Mouse (Mus musculus) embryonic facial prominence, embryonic 11.5 days (tissue): Measurements from ENCODE around the gene Smc6. TPM values are rescaled to one million over a fixed set of nuclear protein-coding genes. Genes with fewer than 3 reads are reported as not detected.

Experiments used
- ATAC-seq: fragments of 200-750 bp; cut with Nextera tagmentation; replicated peaks from 2 replicates; pipeline ENCODE4 v1.8.0; 2017; ENCODE audit warnings: low read depth; ENCODE audit not compliant: insufficient number of reproducible peaks, low FRiP score, low TSS enrichment
- DNase-seq: peaks from one replicate; pipeline ENCODE4 v3.0.0-alpha.2; 2015; ENCODE audit warnings: low spot score
- H3K27ac ChIP-seq: fragments of 300-500 bp; sonication (generic); replicated peaks from 2 replicates; pipeline ENCODE4 v1.5.1; 2014; ENCODE audit warnings: mild to moderate bottlenecking, low read depth, low read length, control low read depth
- H3K27me3 ChIP-seq: fragments of 300-500 bp; sonication (generic); 2 replicates; pipeline ENCODE4 v1.6.1; 2014; ENCODE audit warnings: mild to moderate bottlenecking, low read length, moderate library complexity, mixed read lengths; ENCODE audit not compliant: control insufficient read depth, insufficient read depth
- H3K36me3 ChIP-seq: fragments of 300-500 bp; sonication (generic); replicated peaks from 2 replicates; pipeline ENCODE4 v1.6.1; 2014; ENCODE audit warnings: low read depth, mild to moderate bottlenecking, low read length, moderate library complexity, mixed read lengths; ENCODE audit not compliant: control insufficient read depth, insufficient read depth
- H3K4me1 ChIP-seq: fragments of 300-500 bp; sonication (generic); 2 replicates; pipeline ENCODE4 v1.6.1; 2014; ENCODE audit warnings: low read length, mixed read lengths; ENCODE audit not compliant: control insufficient read depth, insufficient read depth
- H3K4me2 ChIP-seq: fragments of 300-500 bp; sonication (generic); 2 replicates; pipeline ENCODE4 v1.6.1; 2014; ENCODE audit warnings: low read depth, mild to moderate bottlenecking, control low read depth, low read length, moderate library complexity
- H3K4me3 ChIP-seq: fragments of 300-500 bp; sonication (generic); 2 replicates; pipeline ENCODE4 v1.5.1; 2014; ENCODE audit warnings: low read depth, low read length, control low read depth
- H3K9ac ChIP-seq: fragments of 300-500 bp; sonication (generic); replicated peaks from 2 replicates; pipeline ENCODE4 v1.6.1; 2014; ENCODE audit warnings: mild to moderate bottlenecking, control low read depth, low read length
- H3K9me3 ChIP-seq: fragments of 300-500 bp; sonication (generic); replicated peaks from 2 replicates; pipeline ENCODE4 v1.6.1; 2016; ENCODE audit warnings: mild to moderate bottlenecking, low read length, inconsistent platforms, mixed read lengths; ENCODE audit not compliant: control insufficient read depth
- WGBS: fragments of 180-500 bp; shearing (Covaris S2); extraction: QIAGEN DNeasy Blood & Tissue Kit; methylation state at CpG from one replicate; pipeline ENCODE4 v1.1.7; 2014; 5-methylcytosine and 5-hydroxymethylcytosine counted together
- polyA plus RNA-seq: library from polyadenylated mRNA; unstranded; fragments of >200 nt; fragmentation: Nextera tagmentation; extraction: Ambion mirVana; gene quantifications from 2 replicates; pipeline ENCODE4 v1.2.1, GENCODE M21; 2014

The Smc6 gene
- polyA plus RNA-seq, 1 experiment from 2014 or later = 160 TPM

- H3K4me3 ChIP-seq = no peak overlapping the region
- H3K9me3 ChIP-seq = no peaks in the 10 kb centered on the region
These were observed 72.6 kb downstream of the Smc6 start for GRCm38 (mm10) chr12:11338251-11338650.

GRCm38 (mm10) chr12:11342020-11342600 lies 76.4 kb downstream of the Smc6 start:
- 81% methylated on average over 6 of the region's 6 CpGs for WGBS
- no peak for ATAC-seq
- no peaks in the 10 kb centered on the region for H3K36me3 ChIP-seq

More at GRCm38 (mm10) chr12:11338251-11338650, 72.6 kb downstream of the Smc6 start:
- Histone ChIP-seq H3K36me3 (no peaks in the 10 kb centered on the region), H3K9ac (no peak overlapping the region), H3K27me3 (no peaks in the 10 kb centered on the region), H3K4me1 (no peaks in the 10 kb centered on the region), H3K27ac (no peak overlapping the region), H3K4me2 (no peak overlapping the region)
- 85% methylated on average over 2 of the region's 2 CpGs for WGBS
- no peak for ATAC-seq
- DNase-seq = no peak

DNA sequence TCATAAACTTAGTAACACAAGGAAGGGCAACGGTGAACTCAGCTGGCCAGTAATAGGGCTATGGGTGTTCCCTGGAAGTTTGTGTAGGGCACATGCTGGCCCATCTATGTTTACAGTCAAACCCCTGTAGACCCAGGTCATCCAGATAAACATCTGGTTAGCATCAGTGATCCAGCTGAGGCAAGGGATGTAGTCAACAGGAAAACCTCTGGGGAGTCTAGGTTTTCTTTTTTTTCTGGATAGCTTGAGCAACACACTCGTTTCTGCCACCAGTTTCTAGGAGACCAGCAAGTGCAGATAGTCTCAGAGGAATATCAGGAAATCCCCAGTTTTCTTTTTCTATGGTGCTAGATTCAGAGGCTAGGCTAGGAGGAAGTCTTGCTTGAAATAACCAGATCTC lies 80.3 kb downstream of the Smc6 start:
- Histone ChIP-seq H3K4me3 (no peak overlapping the region), H3K4me1 (no peaks in the 10 kb centered on the region), H3K9me3 (no peaks in the 10 kb centered on the region), H3K4me2 (no peak overlapping the region), H3K36me3 (no peaks in the 10 kb centered on the region), H3K27me3 (no peaks in the 10 kb centered on the region), H3K9ac (no peak overlapping the region), H3K27ac (no peak overlapping the region)
- WGBS = 41% methylated on average over 2 of the region's 2 CpGs
- ATAC-seq (no peak), DNase-seq (no peak)

More at GRCm38 (mm10) chr12:11342020-11342600, 76.4 kb downstream of the Smc6 start:
- Histone ChIP-seq H3K27me3 (no peaks in the 10 kb centered on the region), H3K9ac (no peak overlapping the region), H3K4me2 (no peak overlapping the region), H3K4me3 (no peak overlapping the region), H3K27ac (no peak overlapping the region), H3K4me1 (no peaks in the 10 kb centered on the region), H3K9me3 (no peaks in the 10 kb centered on the region)
- no peak for DNase-seq

- H3K36me3 ChIP-seq = no peaks in the 10 kb centered on the region
- no peaks in the 10 kb centered on the region for H3K9me3 ChIP-seq
- WGBS = 29% methylated on average over 1 of the region's 1 CpGs
- no peak overlapping the region for H3K4me2 ChIP-seq
- no peak overlapping the region for H3K27ac ChIP-seq
- no peak for ATAC-seq
- no peaks in the 10 kb centered on the region for H3K4me1 ChIP-seq
- H3K4me3 ChIP-seq = no peak overlapping the region
- no peaks in the 10 kb centered on the region for H3K27me3 ChIP-seq
- no peak for DNase-seq
- H3K9ac ChIP-seq = no peak overlapping the region
These were observed 82.7 kb downstream of the Smc6 start for GRCm38 (mm10) chr12:11348423-11348822.

DNA sequence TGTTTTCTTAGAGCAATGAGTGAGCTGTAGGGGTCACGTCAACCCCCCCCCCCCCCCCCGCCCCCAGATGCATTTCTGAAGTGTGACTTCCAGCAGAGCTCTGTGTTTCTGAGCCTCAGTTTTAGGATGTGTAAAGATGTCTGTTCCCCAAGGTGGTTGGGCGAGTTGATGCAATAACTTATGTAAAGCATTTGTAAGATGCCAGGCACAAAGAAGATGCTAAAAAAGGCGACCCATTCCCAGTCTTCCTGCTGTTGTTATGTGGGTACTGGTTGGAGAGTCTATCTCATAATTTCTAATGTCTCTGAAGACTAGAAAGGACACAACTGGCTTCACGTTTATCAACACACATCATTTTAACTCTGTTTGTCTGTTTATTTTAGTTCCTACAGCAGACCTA lies 84.2 kb downstream of the Smc6 start:
- Histone ChIP-seq H3K4me2 (no peak overlapping the region), H3K4me1 (no peaks in the 10 kb centered on the region), H3K9me3 (no peaks in the 10 kb centered on the region), H3K27ac (no peak overlapping the region), H3K27me3 (no peaks in the 10 kb centered on the region), H3K36me3 (no peaks in the 10 kb centered on the region), H3K9ac (no peak overlapping the region), H3K4me3 (no peak overlapping the region)
- DNase-seq = no peak
- WGBS = 53% methylated on average over 5 of the region's 5 CpGs
- no peak for ATAC-seq

DNA sequence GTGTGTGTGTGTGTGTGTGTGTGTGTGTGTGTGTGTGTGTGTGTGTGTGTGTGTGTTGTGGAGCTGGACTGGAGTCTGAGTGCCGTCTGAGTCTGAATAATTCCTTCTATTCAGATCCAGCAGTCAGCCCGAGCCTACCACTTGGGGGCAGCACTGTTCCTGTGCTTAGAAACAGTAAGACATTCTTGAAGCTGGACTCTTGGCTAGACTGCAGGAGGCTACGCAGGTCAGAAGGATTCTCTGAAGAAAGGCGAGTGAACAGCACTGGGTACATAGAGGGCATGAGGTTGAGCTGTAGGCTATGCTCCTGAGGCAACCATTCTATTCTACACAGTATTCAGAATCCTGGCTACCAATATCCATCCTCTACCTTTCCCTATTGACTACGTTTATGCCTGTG lies 85.2 kb downstream of the Smc6 start:
- Histone ChIP-seq H3K27me3 (no peaks in the 10 kb centered on the region), H3K4me1 (no peaks in the 10 kb centered on the region), H3K36me3 (no peaks in the 10 kb centered on the region), H3K4me3 (no peak overlapping the region), H3K4me2 (no peak overlapping the region), H3K9me3 (no peaks in the 10 kb centered on the region), H3K27ac (no peak overlapping the region), H3K9ac (no peak overlapping the region)
- no peak; the same call in 1 of the 2 replicates for ATAC-seq
- 34% methylated on average over 5 of the region's 5 CpGs for WGBS
- DNase-seq = peak; percentile 86

DNA sequence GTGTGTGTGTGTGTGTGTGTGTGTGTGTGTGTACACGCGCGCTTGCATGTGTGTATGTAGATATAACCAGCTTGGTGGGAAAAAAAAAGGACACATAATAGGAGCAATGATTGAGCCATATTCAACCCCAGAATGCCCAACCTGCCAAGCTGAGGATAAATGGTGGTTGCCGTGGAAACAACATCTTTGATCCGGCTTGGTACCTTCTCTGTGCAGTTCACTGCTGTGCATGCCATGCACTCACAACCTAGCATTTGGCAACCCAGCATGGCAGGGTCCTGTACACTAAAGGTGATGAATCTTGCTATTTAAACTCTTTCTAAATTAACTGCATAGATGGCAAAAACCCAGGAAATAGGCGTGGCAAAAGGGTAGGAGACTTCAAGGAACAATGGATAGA lies 96.7 kb downstream of the Smc6 start:
- 91% methylated on average over 6 of the region's 6 CpGs for WGBS
- H3K9ac ChIP-seq = no peak overlapping the region
- H3K36me3 ChIP-seq = no peaks in the 10 kb centered on the region
- H3K4me1 ChIP-seq = no peaks in the 10 kb centered on the region
- no peak overlapping the region for H3K4me3 ChIP-seq
- no peak overlapping the region for H3K4me2 ChIP-seq
- no peak for ATAC-seq
- H3K27me3 ChIP-seq = no peaks in the 10 kb centered on the region
- H3K9me3 ChIP-seq = no peaks in the 10 kb centered on the region
- no peak overlapping the region for H3K27ac ChIP-seq
- DNase-seq = no peak

- H3K27ac ChIP-seq = no peak overlapping the region
- H3K27me3 ChIP-seq = no peaks in the 10 kb centered on the region
- H3K4me3 ChIP-seq = no peak overlapping the region
- no peak overlapping the region for H3K4me2 ChIP-seq
- 57% methylated on average over 6 of the region's 6 CpGs for WGBS
- ATAC-seq (no peak), DNase-seq (no peak)
- H3K4me1 ChIP-seq = no peaks in the 10 kb centered on the region
- no peak overlapping the region for H3K9ac ChIP-seq
- no peaks in the 10 kb centered on the region for H3K9me3 ChIP-seq
- no peaks in the 10 kb centered on the region for H3K36me3 ChIP-seq
These were observed 99.2 kb downstream of the Smc6 start for GRCm38 (mm10) chr12:11364870-11365269.
